Mouse (Mus musculus): ENCODE results near the gene Nos1ap. TPM values are rescaled to one million over a fixed set of nuclear protein-coding genes. Genes with fewer than 3 reads are reported as not detected.

Gene Nos1ap
- polyA plus RNA-seq, 1 experiment from 2014 or later = 14.8 TPM

DNA sequence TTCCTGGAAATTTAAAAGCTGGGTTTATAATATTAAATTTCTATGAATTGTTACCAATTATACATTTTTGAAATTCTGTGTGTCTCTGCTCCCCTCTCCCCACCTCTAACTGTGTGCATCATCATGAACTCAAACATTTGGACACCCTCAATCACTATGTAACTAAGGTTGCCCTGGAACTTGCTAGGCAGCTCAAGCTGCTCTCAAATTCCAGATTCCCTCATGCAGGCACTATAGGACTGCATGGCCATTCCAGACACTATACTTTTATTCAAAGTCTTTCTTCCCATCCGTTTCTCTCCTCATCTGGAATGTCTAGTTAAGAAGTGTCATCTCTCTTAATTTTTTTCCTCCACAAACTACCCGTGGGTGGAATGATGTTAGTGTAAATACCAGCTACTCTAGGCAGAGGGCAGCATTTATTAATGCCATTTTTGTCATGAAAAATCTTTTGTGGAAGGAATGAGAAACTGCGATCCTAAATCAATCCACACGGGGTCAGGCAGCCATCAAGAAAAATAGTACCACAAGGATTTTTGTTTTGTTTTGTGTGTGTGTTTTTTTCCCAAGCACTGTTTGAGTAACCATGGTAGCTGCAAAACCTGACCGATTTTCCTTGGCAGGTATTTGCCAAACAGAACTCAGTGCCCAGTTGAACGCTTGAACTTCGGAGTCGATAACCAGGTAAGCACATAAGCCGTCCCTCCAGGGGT lies 297.3 kb downstream of the Nos1ap start:
- WGBS = 35% methylated on average over 9 of the region's 9 CpGs
- peak; percentile 78 for ATAC-seq
- H3K4me3 ChIP-seq (ENCODE audit: low read length) = no peak overlapping the region
- no peak overlapping the region for H3K9ac ChIP-seq (ENCODE audit: low read depth, low read length)
- no peaks in the 10 kb centered on the region for H3K36me3 ChIP-seq (ENCODE audit: control insufficient read depth, insufficient read depth, low read length)
- no peaks in the 10 kb centered on the region for H3K9me3 ChIP-seq (ENCODE audit: control insufficient read depth, low read length)
- no peaks in the 10 kb centered on the region for H3K27me3 ChIP-seq (replicated peaks; ENCODE audit: control insufficient read depth, insufficient read depth, low read length)
- no peak overlapping the region for H3K27ac ChIP-seq (ENCODE audit: low read depth, low read length)
- no peaks in the 10 kb centered on the region for H3K4me1 ChIP-seq (ENCODE audit: control insufficient read depth, insufficient read depth, low read depth, low read length)
- peak overlapping the region; percentile 35; the same call in 1 of the 2 replicates for H3K4me2 ChIP-seq (ENCODE audit: low read length)

DNA sequence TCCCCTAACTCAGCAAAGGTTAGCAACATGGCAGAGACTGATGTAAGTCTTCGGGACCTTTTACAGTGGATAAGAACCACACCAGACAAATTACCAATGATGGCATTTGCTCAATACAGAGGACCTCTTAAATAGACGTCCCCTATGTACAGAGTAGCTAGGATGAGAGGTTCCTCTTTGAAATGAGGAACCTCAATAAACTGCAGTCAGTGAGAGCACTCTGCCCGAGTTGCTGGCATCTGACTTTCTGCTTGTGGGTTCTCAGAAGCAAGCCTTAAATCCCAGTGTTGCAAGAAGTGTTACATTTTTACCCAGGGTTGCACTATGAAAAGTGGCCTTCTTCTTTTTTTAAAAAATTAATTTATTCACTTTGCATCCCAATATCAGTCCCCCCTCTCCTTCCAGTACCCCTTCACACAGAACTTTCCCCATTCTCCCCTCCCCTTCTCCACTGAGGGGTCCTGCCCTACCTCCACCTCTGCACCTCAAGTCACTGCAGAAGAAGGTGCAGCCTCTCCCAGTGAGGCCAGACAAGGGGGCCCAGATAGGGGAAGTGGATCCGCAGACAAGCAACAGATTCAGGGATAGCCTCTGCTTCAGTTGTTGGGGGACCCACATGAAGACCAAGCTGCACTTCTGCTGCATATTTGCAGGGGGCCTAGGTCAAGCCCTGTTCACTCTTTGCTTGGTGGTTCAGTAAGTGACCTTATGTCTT lies 307.1 kb downstream of the Nos1ap start:
- 81% methylated on average over 4 of the region's 4 CpGs for WGBS
- ATAC-seq = no peak

DNA sequence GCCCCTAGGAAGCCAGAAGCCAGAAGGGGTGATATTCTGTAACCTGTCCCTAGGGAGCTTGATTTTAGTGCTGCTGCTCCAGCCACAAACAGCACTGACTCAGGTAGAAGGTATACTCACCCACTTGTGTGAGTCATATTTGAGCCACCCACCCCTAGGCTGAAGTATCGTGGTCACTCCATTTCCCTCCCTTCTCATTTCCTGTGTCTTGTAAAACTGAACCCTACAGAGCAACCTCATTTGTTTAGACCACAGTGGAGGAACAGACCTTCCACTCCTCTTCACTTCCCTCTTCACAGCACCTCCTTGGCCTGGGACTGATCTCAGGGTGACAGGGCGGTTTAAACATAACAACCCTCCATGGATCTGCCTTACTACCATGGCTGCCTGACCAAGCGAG lies 312.6 kb downstream of the Nos1ap start, which contains the start of gene Sh2d1b1:
Gene Sh2d1b1, plus strand, starts transcription at position 305 of the 400 bp plus-strand sequence.
- Histone ChIP-seq H3K9ac (ENCODE audit: low read depth, low read length) (no peak within 1 kb of the TSS), H3K4me2 (ENCODE audit: low read length) (no peak within 1 kb of the TSS), H3K4me3 (ENCODE audit: low read length) (no peak within 1 kb of the TSS), H3K36me3 (ENCODE audit: control insufficient read depth, insufficient read depth, low read length) (no peaks in the 10 kb centered on the region), H3K27me3 (replicated peaks; ENCODE audit: control insufficient read depth, insufficient read depth, low read length) (no peaks in the 10 kb centered on the region), H3K27ac (ENCODE audit: low read depth, low read length) (no peak within 1 kb of the TSS), H3K9me3 (ENCODE audit: control insufficient read depth, low read length) (no peaks in the 10 kb centered on the region), H3K4me1 (ENCODE audit: control insufficient read depth, insufficient read depth, low read depth, low read length) (no peaks in the 10 kb centered on the region)
- 93% methylated on average over 2 of the region's 3 CpGs for WGBS
- ATAC-seq = no peak

More for the DNA sequence above, 307.1 kb downstream of the Nos1ap start:
- Histone ChIP-seq H3K9me3 (ENCODE audit: control insufficient read depth, low read length) (no peaks in the 10 kb centered on the region), H3K36me3 (ENCODE audit: control insufficient read depth, insufficient read depth, low read length) (no peaks in the 10 kb centered on the region), H3K27me3 (replicated peaks; ENCODE audit: control insufficient read depth, insufficient read depth, low read length) (no peaks in the 10 kb centered on the region), H3K4me3 (ENCODE audit: low read length) (no peak overlapping the region), H3K27ac (ENCODE audit: low read depth, low read length) (no peak overlapping the region), H3K9ac (ENCODE audit: low read depth, low read length) (no peak overlapping the region), H3K4me1 (ENCODE audit: control insufficient read depth, insufficient read depth, low read depth, low read length) (no peaks in the 10 kb centered on the region), H3K4me2 (ENCODE audit: low read length) (no peak overlapping the region)

DNA sequence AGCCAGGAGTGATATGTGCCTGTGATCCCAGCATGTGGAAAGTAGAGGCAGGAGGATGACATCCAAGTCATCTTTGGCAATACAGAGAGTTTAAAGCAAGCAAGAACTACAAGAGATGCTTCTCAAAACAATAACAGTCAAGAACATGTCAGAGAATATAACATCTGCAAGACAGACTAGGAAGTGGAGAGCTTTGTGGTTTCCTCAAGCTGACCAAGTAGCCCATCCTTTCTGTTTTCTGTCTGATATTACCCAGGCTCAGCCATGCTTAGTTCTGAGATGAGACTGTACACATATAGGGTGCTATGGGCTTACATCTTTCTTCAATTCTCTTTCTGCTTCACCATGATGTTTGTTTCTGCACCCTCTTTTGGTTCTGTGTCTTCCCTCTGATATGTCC lies 316.4 kb downstream of the Nos1ap start:
- Histone ChIP-seq H3K9ac (ENCODE audit: low read depth, low read length) (no peak overlapping the region), H3K36me3 (ENCODE audit: control insufficient read depth, insufficient read depth, low read length) (no peaks in the 10 kb centered on the region), H3K4me3 (ENCODE audit: low read length) (no peak overlapping the region), H3K4me1 (ENCODE audit: control insufficient read depth, insufficient read depth, low read depth, low read length) (no peaks in the 10 kb centered on the region), H3K27me3 (replicated peaks; ENCODE audit: control insufficient read depth, insufficient read depth, low read length) (no peaks in the 10 kb centered on the region), H3K27ac (ENCODE audit: low read depth, low read length) (no peak overlapping the region), H3K9me3 (ENCODE audit: control insufficient read depth, low read length) (no peaks in the 10 kb centered on the region), H3K4me2 (ENCODE audit: low read length) (no peak overlapping the region)
- no peak for ATAC-seq

DNA sequence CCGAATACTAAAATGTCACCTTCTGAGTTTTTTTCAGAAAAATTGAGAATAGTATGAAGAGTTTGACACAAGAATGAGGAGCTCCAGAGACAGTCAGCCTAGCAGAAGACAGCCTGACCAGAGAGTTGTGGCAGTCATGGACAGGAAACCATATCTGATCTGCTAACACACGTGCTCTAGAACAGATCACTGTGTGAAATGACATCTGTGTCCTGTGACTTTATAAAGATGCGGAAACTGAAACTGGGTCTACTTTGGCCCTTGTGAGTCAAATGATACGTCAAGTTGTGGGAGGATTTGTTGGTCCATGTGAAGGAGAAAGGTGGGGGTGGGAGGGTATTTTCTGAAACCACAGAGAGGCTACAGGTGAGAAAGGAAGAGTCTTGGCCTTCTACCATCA lies 319.0 kb downstream of the Nos1ap start:
- ATAC-seq = no peak
- H3K27me3 ChIP-seq (replicated peaks; ENCODE audit: control insufficient read depth, insufficient read depth, low read length) = no peaks in the 10 kb centered on the region
- no peaks in the 10 kb centered on the region for H3K36me3 ChIP-seq (ENCODE audit: control insufficient read depth, insufficient read depth, low read length)
- H3K4me2 ChIP-seq (ENCODE audit: low read length) = no peak overlapping the region
- 91% methylated on average over 4 of the region's 4 CpGs for WGBS
- H3K4me3 ChIP-seq (ENCODE audit: low read length) = no peak overlapping the region
- H3K4me1 ChIP-seq (ENCODE audit: control insufficient read depth, insufficient read depth, low read depth, low read length) = no peaks in the 10 kb centered on the region
- H3K27ac ChIP-seq (ENCODE audit: low read depth, low read length) = no peak overlapping the region
- peaks cover 3% of the 10 kb centered on the region; the same call in 1 of the 2 replicates for H3K9me3 ChIP-seq (ENCODE audit: control insufficient read depth, low read length)
- no peak overlapping the region for H3K9ac ChIP-seq (ENCODE audit: low read depth, low read length)

DNA sequence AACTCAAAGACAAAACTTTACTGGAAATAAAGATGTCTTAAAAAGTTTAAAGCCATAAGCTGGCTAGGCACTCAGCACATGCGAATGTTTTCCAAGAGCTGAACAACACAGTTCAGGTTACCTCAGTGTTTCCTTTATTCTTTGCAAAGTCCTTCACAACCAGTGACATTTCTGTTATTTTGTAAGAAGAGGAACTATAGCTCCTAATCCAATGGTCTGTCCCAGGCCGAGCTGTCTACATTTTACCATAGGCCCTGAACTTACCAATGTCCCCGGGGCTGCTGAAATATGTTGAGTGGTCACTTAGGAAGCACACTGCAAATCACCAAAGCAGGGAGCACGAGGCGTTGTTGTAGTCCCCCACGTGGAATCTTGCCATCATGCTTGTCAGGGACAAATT lies 319.4 kb downstream of the Nos1ap start:
- H3K9me3 ChIP-seq (ENCODE audit: control insufficient read depth, low read length) = peaks cover 3% of the 10 kb centered on the region; the same call in 1 of the 2 replicates
- H3K27me3 ChIP-seq (replicated peaks; ENCODE audit: control insufficient read depth, insufficient read depth, low read length) = no peaks in the 10 kb centered on the region
- no peak overlapping the region for H3K4me3 ChIP-seq (ENCODE audit: low read length)
- H3K4me2 ChIP-seq (ENCODE audit: low read length) = no peak overlapping the region
- H3K9ac ChIP-seq (ENCODE audit: low read depth, low read length) = no peak overlapping the region
- no peaks in the 10 kb centered on the region for H3K4me1 ChIP-seq (ENCODE audit: control insufficient read depth, insufficient read depth, low read depth, low read length)
- ATAC-seq = no peak
- no peak overlapping the region for H3K27ac ChIP-seq (ENCODE audit: low read depth, low read length)
- 85% methylated on average over 6 of the region's 6 CpGs for WGBS
- no peaks in the 10 kb centered on the region for H3K36me3 ChIP-seq (ENCODE audit: control insufficient read depth, insufficient read depth, low read length)

DNA sequence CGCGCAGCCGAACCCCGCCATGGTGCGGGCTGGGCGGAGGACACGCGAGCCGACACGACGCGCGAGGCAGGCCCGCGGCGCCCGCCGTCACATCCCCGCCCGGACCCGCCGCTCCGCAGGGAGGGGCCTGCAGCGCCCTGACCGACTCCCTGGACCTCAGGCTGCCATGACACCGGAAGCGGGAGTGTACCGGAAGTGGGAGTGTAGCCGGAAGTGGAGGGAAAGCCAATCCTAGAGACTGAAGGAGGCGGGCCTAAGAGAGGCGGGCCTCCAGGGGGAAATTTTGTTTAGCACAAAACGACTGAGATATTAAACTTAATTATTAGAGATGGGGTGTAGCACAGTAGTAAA lies 334.1 kb downstream of the Nos1ap start:
- 3% methylated on average over 28 of the region's 32 CpGs for WGBS
- H3K9me3 ChIP-seq (ENCODE audit: control insufficient read depth, low read length) = no peaks in the 10 kb centered on the region
- H3K36me3 ChIP-seq (ENCODE audit: control insufficient read depth, insufficient read depth, low read length) = no peaks in the 10 kb centered on the region
- H3K4me3 ChIP-seq (ENCODE audit: low read length) = peak overlapping the region; percentile 74
- peak overlapping the region; percentile 85 for H3K9ac ChIP-seq (ENCODE audit: low read depth, low read length)
- no peaks in the 10 kb centered on the region for H3K27me3 ChIP-seq (replicated peaks; ENCODE audit: control insufficient read depth, insufficient read depth, low read length)
- peak overlapping the region; percentile 70 for H3K4me2 ChIP-seq (ENCODE audit: low read length)
- peak; percentile 100 for ATAC-seq
- H3K27ac ChIP-seq (ENCODE audit: low read depth, low read length) = peak overlapping the region; percentile 39; the same call in 1 of the 2 replicates
- peaks cover 3% of the 10 kb centered on the region; the same call in 1 of the 2 replicates for H3K4me1 ChIP-seq (ENCODE audit: control insufficient read depth, insufficient read depth, low read depth, low read length)

DNA sequence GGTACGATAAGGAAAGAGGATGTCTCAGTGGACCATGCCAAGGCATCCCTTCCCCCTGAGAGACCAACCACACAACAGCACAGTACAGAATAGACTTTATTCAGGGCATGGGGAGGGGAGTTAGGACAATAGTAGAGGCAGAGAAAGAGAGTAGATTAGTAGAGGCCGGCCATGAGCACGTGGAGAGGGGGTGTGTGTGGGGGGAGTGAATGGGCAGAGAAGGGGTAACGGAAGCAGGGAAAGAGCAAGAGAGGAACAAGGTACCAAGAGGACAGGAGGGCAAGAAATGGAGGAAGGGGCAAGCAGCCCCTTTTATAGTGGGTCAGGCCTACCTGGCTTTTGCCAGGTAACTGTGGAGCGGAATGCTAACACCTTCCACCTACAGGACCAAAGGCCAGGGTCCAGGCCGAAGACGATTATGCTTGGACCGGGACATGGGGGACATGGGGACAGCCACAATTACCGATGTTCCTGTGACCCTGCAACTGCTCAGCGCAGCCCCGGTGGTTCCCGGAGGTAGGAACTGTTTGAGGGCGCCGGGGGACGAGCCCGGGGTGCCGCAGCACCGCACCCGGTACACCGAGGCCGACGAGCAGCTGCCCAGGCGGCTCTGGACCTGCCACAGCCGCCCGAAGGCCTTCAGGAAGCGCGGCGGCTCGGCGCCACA lies 334.6 kb downstream of the Nos1ap start:
- H3K27ac ChIP-seq (ENCODE audit: low read depth, low read length) = peak overlapping the region; percentile 39; the same call in 1 of the 2 replicates

More for the DNA sequence above, 334.6 kb downstream of the Nos1ap start:
- Histone ChIP-seq H3K27me3 (replicated peaks; ENCODE audit: control insufficient read depth, insufficient read depth, low read length) (no peaks in the 10 kb centered on the region), H3K4me2 (ENCODE audit: low read length) (peak overlapping the region; percentile 70), H3K4me3 (ENCODE audit: low read length) (peak overlapping the region; percentile 74), H3K9me3 (ENCODE audit: control insufficient read depth, low read length) (no peaks in the 10 kb centered on the region), H3K4me1 (ENCODE audit: control insufficient read depth, insufficient read depth, low read depth, low read length) (peaks cover 3% of the 10 kb centered on the region; the same call in 1 of the 2 replicates), H3K36me3 (ENCODE audit: control insufficient read depth, insufficient read depth, low read length) (no peaks in the 10 kb centered on the region), H3K9ac (ENCODE audit: low read depth, low read length) (peak overlapping the region; percentile 85)
- ATAC-seq = peak; percentile 78
- WGBS = 28% methylated on average over 29 of the region's 30 CpGs
